Mouse (Mus musculus) stomach, embryonic 16.5 days (tissue): ENCODE results near the gene Hist2h2bb. TPM values are rescaled to one million over a fixed set of nuclear protein-coding genes. Genes with fewer than 3 reads are reported as not detected.
A peak's percentile ranks its signal among the peaks of the same experiment; 100 is the strongest.

Experiments
- ATAC-seq: fragments of 200-750 bp; cut with Nextera tagmentation; 2 replicates; pipeline ENCODE4 v1.8.0; 2017; ENCODE audit warnings: moderate number of reproducible peaks, moderate TSS enrichment; ENCODE audit not compliant: insufficient read depth, low FRiP score
- H3K27ac ChIP-seq: fragments of 300-500 bp; sonication (generic); 2 replicates; pipeline ENCODE4 v1.5.1; 2014; ENCODE audit warnings: low read length
- H3K27me3 ChIP-seq: fragments of 300-500 bp; sonication (generic); 2 replicates; pipeline ENCODE4 v1.6.1; 2014; ENCODE audit warnings: low read length, control low read depth, mixed read lengths; ENCODE audit not compliant: control insufficient read depth, insufficient read depth
- H3K36me3 ChIP-seq: fragments of 300-500 bp; sonication (generic); 2 replicates; pipeline ENCODE4 v1.6.1; 2014; ENCODE audit warnings: low read length; ENCODE audit not compliant: control insufficient read depth, insufficient read depth
- H3K4me1 ChIP-seq: fragments of 300-500 bp; sonication (generic); 2 replicates; pipeline ENCODE4 v1.6.1; 2014; ENCODE audit warnings: low read length, control low read depth, mixed read lengths; ENCODE audit not compliant: control insufficient read depth, insufficient read depth
- H3K4me2 ChIP-seq: fragments of 300-500 bp; sonication (generic); 2 replicates; pipeline ENCODE4 v1.6.1; 2014; ENCODE audit warnings: low read depth, low read length, mixed read lengths
- H3K4me3 ChIP-seq: fragments of 300-500 bp; sonication (generic); replicated peaks from 2 replicates; pipeline ENCODE4 v1.5.1; 2014; ENCODE audit warnings: mild to moderate bottlenecking, low read length
- H3K9ac ChIP-seq: fragments of 300-500 bp; sonication (generic); 2 replicates; pipeline ENCODE4 v1.6.1; 2014; ENCODE audit warnings: low read length
- H3K9me3 ChIP-seq: fragments of 300-500 bp; sonication (generic); replicated peaks from 2 replicates; pipeline ENCODE4 v1.6.1; 2016; ENCODE audit warnings: low read length, control low read depth; ENCODE audit not compliant: control insufficient read depth
- WGBS: fragments of 180-500 bp; shearing (Covaris S2); extraction: QIAGEN DNeasy Blood & Tissue Kit; methylation state at CpG from one replicate; pipeline ENCODE4 v1.1.7; 2014; 5-methylcytosine and 5-hydroxymethylcytosine counted together
- polyA plus RNA-seq: library from polyadenylated mRNA; unstranded; fragments of >200 nt; fragmentation: Nextera tagmentation; extraction: Ambion mirVana; gene quantifications from 2 replicates; pipeline ENCODE4 v1.2.1, GENCODE M21; 2015

The Hist2h2bb gene
- polyA plus RNA-seq, 1 experiment from 2014 or later, result 12.4 TPM

DNA sequence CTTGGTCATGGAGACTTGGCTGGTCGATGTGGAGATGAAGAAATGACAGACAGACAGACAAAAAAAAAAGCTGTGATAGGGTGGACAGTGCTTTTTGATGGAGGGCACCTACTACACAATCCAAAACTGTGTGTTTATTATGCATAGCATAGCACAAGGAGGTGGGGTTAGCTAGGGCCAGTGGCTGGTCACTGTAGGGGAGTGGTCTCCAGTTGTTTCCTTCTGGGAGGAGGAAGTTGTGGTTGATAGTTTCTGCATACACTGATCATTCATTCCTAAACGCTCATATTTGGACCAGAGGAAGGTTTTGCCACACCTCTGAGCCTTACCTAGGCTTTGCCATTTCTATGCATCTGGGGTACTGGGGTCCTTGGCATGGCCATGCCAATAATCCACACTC is 39.1 kb upstream of the Hist2h2bb start:
- no peak overlapping the region for H3K4me2 ChIP-seq
- WGBS, result 73% methylated on average over 2 of the region's 2 CpGs
- no peak overlapping the region for H3K27ac ChIP-seq
- H3K4me3 ChIP-seq, result no peak overlapping the region
- no peaks in the 10 kb centered on the region; the same call in 1 of the 2 replicates for H3K4me1 ChIP-seq
- H3K9me3 ChIP-seq, result no peaks in the 10 kb centered on the region
- no peak for ATAC-seq
- no peak overlapping the region for H3K9ac ChIP-seq
- no peaks in the 10 kb centered on the region for H3K27me3 ChIP-seq
- H3K36me3 ChIP-seq, result no peaks in the 10 kb centered on the region

DNA sequence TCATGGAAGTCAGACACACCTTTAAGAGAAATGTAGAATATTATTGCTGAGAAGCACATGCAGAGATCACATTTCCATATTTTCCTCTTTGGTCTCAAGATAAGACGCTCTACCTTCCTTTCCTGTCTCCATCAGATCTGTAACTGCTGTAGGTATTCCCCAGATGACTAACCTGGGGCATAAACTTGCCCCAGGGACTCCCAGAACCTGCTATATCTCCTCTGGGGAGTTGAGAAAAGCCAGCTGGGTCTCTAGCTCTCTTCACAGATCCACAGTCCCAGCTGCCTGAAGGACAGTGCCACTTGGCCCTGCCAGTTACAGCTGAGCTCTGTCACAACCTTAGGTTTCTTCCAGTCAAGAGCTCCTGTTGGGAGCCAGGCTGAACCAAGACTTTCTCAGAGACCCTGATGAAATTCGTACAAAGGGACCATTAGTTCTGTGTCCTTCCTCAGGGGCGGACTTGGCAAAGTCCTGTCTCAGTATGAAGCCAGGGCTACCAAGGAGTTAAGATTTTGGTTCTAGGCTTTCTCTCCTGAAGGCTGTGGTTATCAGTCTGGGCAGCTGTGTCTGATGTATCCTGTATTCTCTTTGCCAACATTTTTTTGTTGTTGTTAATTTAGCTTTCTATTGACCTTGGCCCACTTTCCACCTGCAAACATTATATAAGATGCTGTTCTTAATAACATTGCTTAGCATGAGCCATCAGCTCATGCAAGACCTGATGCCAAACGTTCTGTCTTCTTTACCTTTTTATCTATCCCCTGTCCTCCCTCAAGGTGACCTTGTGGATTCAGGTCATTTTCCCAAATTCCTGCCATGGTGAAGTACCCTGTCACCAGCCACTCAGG is 38.4 kb upstream of the Hist2h2bb start:
- H3K27me3 ChIP-seq, result no peaks in the 10 kb centered on the region
- no peak overlapping the region for H3K4me3 ChIP-seq
- H3K36me3 ChIP-seq, result no peaks in the 10 kb centered on the region
- ATAC-seq, result no peak
- 70% methylated on average over 4 of the region's 4 CpGs for WGBS
- H3K4me1 ChIP-seq, result no peaks in the 10 kb centered on the region; the same call in 1 of the 2 replicates
- no peak overlapping the region for H3K9ac ChIP-seq
- H3K9me3 ChIP-seq, result no peaks in the 10 kb centered on the region
- H3K4me2 ChIP-seq, result no peak overlapping the region
- H3K27ac ChIP-seq, result no peak overlapping the region

DNA sequence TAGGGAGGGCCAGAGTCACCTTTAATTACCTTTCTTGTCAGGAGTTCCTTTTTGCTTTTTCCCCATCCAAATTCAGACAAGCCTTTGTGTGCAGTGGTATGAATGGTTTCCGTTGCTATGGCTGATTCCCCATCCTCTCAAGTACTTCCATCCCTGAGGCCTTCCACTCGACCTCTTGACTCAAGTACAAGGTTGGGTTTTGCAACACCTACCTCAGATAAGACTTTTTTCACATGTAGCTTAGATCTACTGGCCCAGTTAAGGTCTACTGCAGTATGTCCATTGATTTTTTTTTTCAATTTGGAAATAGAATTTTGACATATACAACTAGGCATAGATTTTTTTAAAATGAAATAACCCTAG is 37.8 kb upstream of the Hist2h2bb start:
- H3K4me2 ChIP-seq, result no peak overlapping the region
- no peak overlapping the region for H3K9ac ChIP-seq
- 59% methylated on average over 2 of the region's 2 CpGs for WGBS
- no peak overlapping the region for H3K4me3 ChIP-seq
- H3K4me1 ChIP-seq, result peaks cover under 1% of the 10 kb centered on the region
- ATAC-seq, result no peak
- H3K36me3 ChIP-seq, result no peaks in the 10 kb centered on the region
- no peak overlapping the region for H3K27ac ChIP-seq
- no peaks in the 10 kb centered on the region for H3K9me3 ChIP-seq
- no peaks in the 10 kb centered on the region for H3K27me3 ChIP-seq

DNA sequence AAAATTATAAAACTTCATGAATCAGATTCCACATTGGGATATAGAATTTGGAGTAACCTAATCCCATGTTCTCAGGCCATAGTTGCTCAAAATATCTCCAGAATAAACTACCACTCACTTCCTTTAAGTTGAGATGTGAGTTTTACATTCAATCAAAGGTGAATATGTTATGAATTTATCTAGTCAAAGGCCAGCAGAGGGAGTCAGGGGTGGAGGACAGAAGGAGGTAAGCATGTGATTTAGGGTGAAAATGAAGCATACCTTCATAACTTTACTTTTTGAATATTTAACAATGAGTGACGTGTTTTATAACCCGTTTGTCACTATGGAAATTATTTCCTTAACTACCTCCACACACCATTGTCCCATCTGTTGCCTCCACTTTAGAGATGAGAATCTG is 34.6 kb upstream of the Hist2h2bb start:
- H3K27me3 ChIP-seq, result no peaks in the 10 kb centered on the region
- no peak overlapping the region for H3K4me2 ChIP-seq
- no peak overlapping the region for H3K27ac ChIP-seq
- peaks cover 15% of the 10 kb centered on the region for H3K4me1 ChIP-seq
- no peak overlapping the region for H3K9ac ChIP-seq
- no peaks in the 10 kb centered on the region for H3K36me3 ChIP-seq
- no peak for ATAC-seq
- H3K4me3 ChIP-seq, result no peak overlapping the region
- WGBS, result 91% methylated on average over 2 of the region's 2 CpGs
- H3K9me3 ChIP-seq, result no peaks in the 10 kb centered on the region

DNA sequence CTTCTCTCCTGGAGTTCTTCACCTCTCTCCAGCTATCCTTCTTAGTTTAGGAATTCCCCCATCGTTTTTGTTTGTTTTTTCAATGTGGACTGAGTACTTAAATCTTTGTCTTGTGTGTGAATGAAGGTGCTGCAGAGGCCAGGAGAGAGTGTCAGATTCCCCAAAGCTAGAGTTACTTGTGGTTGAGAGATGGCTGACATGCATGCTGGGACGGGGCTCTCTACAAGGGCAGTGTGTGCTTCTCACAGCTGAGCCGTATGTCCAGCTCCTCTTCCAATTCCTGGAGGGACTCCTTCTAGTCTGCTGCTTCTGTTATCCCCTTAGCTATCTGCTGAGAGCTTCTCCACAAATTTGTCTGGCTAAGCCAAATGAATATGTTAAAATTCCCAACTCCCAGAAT is 33.7 kb upstream of the Hist2h2bb start:
- 48% methylated on average over 3 of the region's 3 CpGs for WGBS
- no peak overlapping the region for H3K27ac ChIP-seq
- H3K27me3 ChIP-seq, result no peaks in the 10 kb centered on the region
- no peak for ATAC-seq
- H3K9me3 ChIP-seq, result no peaks in the 10 kb centered on the region
- no peak overlapping the region for H3K4me3 ChIP-seq
- no peaks in the 10 kb centered on the region for H3K36me3 ChIP-seq
- peaks cover 18% of the 10 kb centered on the region for H3K4me1 ChIP-seq
- H3K9ac ChIP-seq, result no peak overlapping the region
- H3K4me2 ChIP-seq, result no peak overlapping the region

DNA sequence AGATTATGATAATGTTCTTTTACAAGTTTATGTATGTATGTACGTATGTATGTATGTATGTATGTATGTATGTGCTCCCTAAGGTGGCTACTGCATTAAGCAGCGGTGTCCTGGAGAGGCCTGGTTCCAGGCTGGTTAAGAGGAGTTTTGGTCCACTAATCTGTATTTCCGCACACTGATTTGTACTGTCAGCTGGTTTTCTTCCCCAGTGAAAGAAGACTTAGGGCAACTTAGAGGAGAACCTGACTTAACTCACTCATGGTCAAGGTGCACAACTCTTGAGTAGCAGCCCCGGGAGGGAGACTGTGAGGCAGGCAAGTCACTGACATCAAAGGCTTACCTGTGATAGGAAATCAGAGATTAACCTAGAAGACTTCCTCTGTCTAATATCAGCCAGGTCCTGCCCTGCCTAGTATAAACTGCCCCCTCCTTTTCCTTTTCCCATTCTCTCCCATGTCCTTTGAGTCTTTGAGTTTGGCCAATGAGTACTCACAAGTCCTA is 32.7 kb upstream of the Hist2h2bb start:
- Histone ChIP-seq H3K36me3 (no peaks in the 10 kb centered on the region), H3K9me3 (no peaks in the 10 kb centered on the region), H3K4me1 (peaks cover 19% of the 10 kb centered on the region), H3K9ac (peak overlapping the region; percentile 77), H3K27me3 (no peaks in the 10 kb centered on the region), H3K27ac (0 out of 2 replicates have a peak overlapping the region, but pooled peaks have one; percentile 31), H3K4me3 (peak overlapping the region; percentile 58), H3K4me2 (peak overlapping the region; percentile 71)
- no peak for ATAC-seq
- WGBS, result 75% methylated on average over 4 of the region's 4 CpGs

DNA sequence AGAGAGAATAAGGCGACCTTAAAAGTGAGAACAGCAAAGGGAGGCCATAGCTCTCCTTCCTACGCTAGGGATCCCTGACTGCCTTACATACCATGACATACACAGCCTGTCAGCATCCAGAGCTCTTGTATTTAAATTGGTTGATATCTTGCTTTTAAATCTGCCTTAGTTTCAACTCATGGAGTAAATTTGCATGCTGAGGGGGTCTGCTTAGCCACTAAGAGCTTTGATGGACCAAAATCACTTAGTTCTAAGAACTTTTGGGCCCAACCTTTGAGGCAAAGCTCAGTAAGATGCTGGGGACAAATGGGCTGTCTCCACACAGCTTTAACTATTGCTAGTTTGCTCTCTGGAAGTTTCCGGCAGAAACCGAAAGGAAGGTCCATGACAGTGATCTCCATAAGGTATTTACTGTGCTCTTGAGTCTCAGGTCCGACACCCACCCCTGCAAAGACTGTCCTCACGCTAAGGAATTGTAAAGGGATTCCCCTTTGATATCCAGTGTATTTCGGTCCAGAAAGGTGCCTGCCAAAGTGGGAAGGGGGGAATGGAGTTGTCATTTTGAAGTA is 32.1 kb upstream of the Hist2h2bb start:
- Histone ChIP-seq H3K4me1 (peaks cover 19% of the 10 kb centered on the region), H3K27ac (peak overlapping the region; percentile 79), H3K4me3 (peak overlapping the region; percentile 58), H3K36me3 (no peaks in the 10 kb centered on the region), H3K27me3 (no peaks in the 10 kb centered on the region), H3K9ac (peak overlapping the region; percentile 77), H3K9me3 (no peaks in the 10 kb centered on the region), H3K4me2 (peak overlapping the region; percentile 71)
- WGBS, result 15% methylated on average over 7 of the region's 7 CpGs
- no peak for ATAC-seq

DNA sequence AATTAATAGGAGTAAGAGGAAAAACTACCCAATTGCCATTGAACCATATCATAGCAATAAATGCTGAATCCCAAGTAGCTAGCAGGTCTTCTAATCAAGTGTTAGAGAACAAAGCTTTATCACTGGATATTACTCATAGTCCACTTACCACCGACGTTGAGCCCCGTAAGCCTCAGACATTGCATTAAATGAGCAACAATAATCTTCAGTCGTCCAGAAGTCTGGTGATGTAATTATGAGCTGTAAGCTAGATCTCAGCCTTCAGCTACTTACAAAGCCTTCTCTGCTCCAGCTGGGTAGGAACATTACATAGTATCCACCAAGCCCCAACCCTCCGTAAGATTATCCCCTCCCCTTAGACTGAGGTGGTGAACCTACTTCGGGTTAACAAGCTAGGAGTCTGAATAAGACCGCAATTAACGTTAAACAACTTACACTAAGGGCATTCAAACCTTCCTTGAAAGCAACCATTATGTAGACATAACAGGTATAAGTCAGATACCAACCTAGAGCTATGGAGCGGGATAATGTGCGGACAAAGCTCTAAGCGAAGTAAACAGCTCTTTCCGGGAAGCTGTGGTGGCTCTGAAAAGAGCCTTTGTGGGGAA is 31.5 kb upstream of the Hist2h2bb start:
- WGBS, result under 1% methylated on average over 12 of the region's 12 CpGs

More for the DNA sequence above, 31.5 kb upstream of the Hist2h2bb start:
- Histone ChIP-seq H3K36me3 (no peaks in the 10 kb centered on the region), H3K4me1 (peaks cover 19% of the 10 kb centered on the region), H3K27me3 (no peaks in the 10 kb centered on the region), H3K9me3 (no peaks in the 10 kb centered on the region), H3K4me3 (peak overlapping the region; percentile 58), H3K9ac (peak overlapping the region; percentile 77), H3K27ac (peak overlapping the region; percentile 79), H3K4me2 (peak overlapping the region; percentile 71)
- ATAC-seq, result no peak
